Mouse (Mus musculus) liver, embryonic 11.5 days (tissue): ENCODE measurements around the gene Ftsj3. TPM values are rescaled to one million over a fixed set of nuclear protein-coding genes. Genes with fewer than 3 reads are reported as not detected.
"Not testable (repeated sequence)": the region's sequence is repeated elsewhere in the genome, so short reads cannot be mapped to it uniquely, and the experiment has no call there.

Experiments
- ATAC-seq: fragments of 200-750 bp; cut with Nextera tagmentation; replicated peaks from 2 replicates; pipeline ENCODE4 v1.8.0; 2017; ENCODE audit warnings: moderate number of reproducible peaks, mild to moderate bottlenecking, moderate TSS enrichment, moderate library complexity; ENCODE audit not compliant: low FRiP score
- DNase-seq: peaks from one replicate; pipeline ENCODE4 v3.0.0-alpha.2; 2017; ENCODE audit warnings: low spot score
- H3K27ac ChIP-seq: fragments of 300-500 bp; sonication (generic); 2 replicates; pipeline ENCODE4 v1.5.1; 2014; ENCODE audit warnings: mild to moderate bottlenecking, low read depth, low read length, control low read depth
- H3K27me3 ChIP-seq: fragments of 300-500 bp; sonication (generic); replicated peaks from 2 replicates; pipeline ENCODE4 v1.6.1; 2014; ENCODE audit warnings: low read length, mixed read lengths; ENCODE audit not compliant: control insufficient read depth, insufficient read depth
- H3K36me3 ChIP-seq: fragments of 300-500 bp; sonication (generic); 2 replicates; pipeline ENCODE4 v1.6.1; 2014; ENCODE audit warnings: mild to moderate bottlenecking, low read length, moderate library complexity, mixed read lengths; ENCODE audit not compliant: control insufficient read depth, insufficient read depth
- H3K4me1 ChIP-seq: fragments of 300-500 bp; sonication (generic); replicated peaks from 2 replicates; pipeline ENCODE4 v1.6.1; 2014; ENCODE audit warnings: low read length, mixed read lengths; ENCODE audit not compliant: control insufficient read depth, insufficient read depth
- H3K4me2 ChIP-seq: fragments of 300-500 bp; sonication (generic); 2 replicates; pipeline ENCODE4 v1.6.1; 2014; ENCODE audit warnings: mild to moderate bottlenecking, control low read depth, moderate library complexity
- H3K4me3 ChIP-seq: fragments of 300-500 bp; sonication (generic); 2 replicates; pipeline ENCODE4 v1.5.1; 2014; ENCODE audit warnings: low read depth, low read length, control low read depth
- H3K9ac ChIP-seq: fragments of 300-500 bp; sonication (generic); 2 replicates; pipeline ENCODE4 v1.6.1; 2014; ENCODE audit warnings: low read depth, low read length, control low read depth
- H3K9me3 ChIP-seq: fragments of 300-500 bp; sonication (generic); 2 replicates; pipeline ENCODE4 v1.6.1; 2016; ENCODE audit warnings: low read length, inconsistent platforms, mixed read lengths; ENCODE audit not compliant: control insufficient read depth
- WGBS: fragments of 180-500 bp; shearing (Covaris S2); extraction: QIAGEN DNeasy Blood & Tissue Kit; methylation state at CpG from one replicate; pipeline ENCODE4 v1.1.7; 2014; 5-methylcytosine and 5-hydroxymethylcytosine counted together
- polyA plus RNA-seq: library from polyadenylated mRNA; unstranded; fragments of >200 nt; fragmentation: Nextera tagmentation; extraction: Ambion mirVana; gene quantifications from 2 replicates; pipeline ENCODE4 v1.2.1, GENCODE M21; 2014

Gene Ftsj3
- polyA plus RNA-seq, 1 experiment from 2014 or later, result 110 TPM

- H3K4me3 ChIP-seq, H3K27ac ChIP-seq, H3K9ac ChIP-seq, H3K4me1 ChIP-seq, H3K4me2 ChIP-seq, H3K9me3 ChIP-seq, ATAC-seq, H3K27me3 ChIP-seq, DNase-seq: not testable (repeated sequence)
- WGBS, result 77% methylated on average over 8 of the region's 8 CpGs
- peaks cover 42% of the 10 kb centered on the region for H3K36me3 ChIP-seq
Measured at GRCm38 (mm10) chr11:106233978-106234377, 21.9 kb downstream of the Ftsj3 start.

GRCm38 (mm10) chr11:106220603-106221002 is 35.3 kb downstream of the Ftsj3 start:
- Histone ChIP-seq H3K27me3 (no peaks in the 10 kb centered on the region), H3K9ac (no peak overlapping the region), H3K36me3 (peaks cover 4% of the 10 kb centered on the region; the same call in 1 of the 2 replicates), H3K27ac (no peak overlapping the region), H3K9me3 (no peaks in the 10 kb centered on the region), H3K4me2 (no peak overlapping the region), H3K4me3 (no peak overlapping the region), H3K4me1 (peaks cover 7% of the 10 kb centered on the region)
- DNase-seq, result no peak
- ATAC-seq, result no peak
- 94% methylated on average over 3 of the region's 3 CpGs for WGBS

- DNase-seq, result peak; percentile 87
- under 1% methylated on average over 70 of the region's 70 CpGs for WGBS
- ATAC-seq, result peak; percentile 89
- Histone ChIP-seq H3K9ac (peak within 1 kb of the TSS; percentile 78), H3K4me1 (peaks cover 16% of the 10 kb centered on the region), H3K4me2 (peak within 1 kb of the TSS; percentile 92), H3K4me3 (peak within 1 kb of the TSS; percentile 76), H3K27me3 (no peaks in the 10 kb centered on the region), H3K36me3 (peaks cover 9% of the 10 kb centered on the region; the same call in 1 of the 2 replicates), H3K9me3 (no peaks in the 10 kb centered on the region), H3K27ac (peak within 1 kb of the TSS; percentile 97)
Measured at GRCm38 (mm10) chr11:106216730-106217490, 39.0 kb downstream of the Ftsj3 start, which contains the start of gene Ddx42. Gene Ddx42, plus strand, starts transcription at chr11:106216926.

- peak; percentile 94 for ATAC-seq
- H3K9ac ChIP-seq, result peak within 1 kb of the TSS; percentile 78
- no peak for DNase-seq
- WGBS, result under 1% methylated on average over 46 of the region's 46 CpGs
- peak within 1 kb of the TSS; percentile 76 for H3K4me3 ChIP-seq
- H3K27ac ChIP-seq, result peak within 1 kb of the TSS; percentile 97
- H3K4me1 ChIP-seq, result peaks cover 16% of the 10 kb centered on the region
- peak within 1 kb of the TSS; percentile 92 for H3K4me2 ChIP-seq
- peaks cover 10% of the 10 kb centered on the region for H3K36me3 ChIP-seq
- no peaks in the 10 kb centered on the region for H3K27me3 ChIP-seq
- H3K9me3 ChIP-seq, result no peaks in the 10 kb centered on the region
Measured at GRCm38 (mm10) chr11:106215927-106216729, 39.8 kb downstream of the Ftsj3 start, which contains the start of gene Ccdc47. Gene Ccdc47, minus strand, starts transcription at chr11:106216344.

GRCm38 (mm10) chr11:106215450-106215859 is 40.4 kb downstream of the Ftsj3 start:
- ATAC-seq (no peak), DNase-seq (no peak)
- Histone ChIP-seq H3K9me3 (no peaks in the 10 kb centered on the region), H3K4me2 (peak overlapping the region; percentile 92), H3K36me3 (peaks cover 12% of the 10 kb centered on the region), H3K4me1 (peaks cover 16% of the 10 kb centered on the region), H3K4me3 (peak overlapping the region; percentile 76), H3K9ac (peak overlapping the region; percentile 78), H3K27me3 (no peaks in the 10 kb centered on the region), H3K27ac (peak overlapping the region; percentile 97; the same call in 1 of the 2 replicates)
- WGBS, result 19% methylated on average over 7 of the region's 7 CpGs

- no peak for ATAC-seq
Measured at GRCm38 (mm10) chr11:106214856-106215255, 41.0 kb downstream of the Ftsj3 start.

GRCm38 (mm10) chr11:106212771-106213170 is 43.1 kb downstream of the Ftsj3 start:
- Histone ChIP-seq H3K4me3 (no peak overlapping the region), H3K27ac (no peak overlapping the region), H3K36me3 (peaks cover 31% of the 10 kb centered on the region), H3K4me2 (no peak overlapping the region), H3K9me3 (no peaks in the 10 kb centered on the region), H3K9ac (no peak overlapping the region), H3K27me3 (no peaks in the 10 kb centered on the region), H3K4me1 (peaks cover 10% of the 10 kb centered on the region)
- ATAC-seq (no peak), DNase-seq (no peak)
- WGBS, result 93% methylated on average over 8 of the region's 8 CpGs

More at GRCm38 (mm10) chr11:106214856-106215255, 41.0 kb downstream of the Ftsj3 start:
- Histone ChIP-seq H3K9me3 (no peaks in the 10 kb centered on the region), H3K4me3 (peak overlapping the region; percentile 76), H3K27me3 (no peaks in the 10 kb centered on the region), H3K4me1 (peaks cover 16% of the 10 kb centered on the region), H3K4me2 (peak overlapping the region; percentile 92), H3K36me3 (peaks cover 16% of the 10 kb centered on the region), H3K9ac (peak overlapping the region; percentile 78), H3K27ac (no peak overlapping the region)
- 89% methylated on average over 5 of the region's 5 CpGs for WGBS
- DNase-seq, result no peak

- WGBS, result 59% methylated on average over 5 of the region's 5 CpGs
- DNase-seq, result no peak
- no peak within 1 kb of the TSS for H3K4me3 ChIP-seq
- peak within 1 kb of the TSS; percentile 1; the same call in 1 of the 2 replicates for H3K4me2 ChIP-seq
- no peak within 1 kb of the TSS for H3K9ac ChIP-seq
- H3K27ac ChIP-seq, result no peak within 1 kb of the TSS
- peaks cover 20% of the 10 kb centered on the region for H3K4me1 ChIP-seq
- H3K36me3 ChIP-seq, result peaks cover 40% of the 10 kb centered on the region
- H3K9me3 ChIP-seq, result no peaks in the 10 kb centered on the region
- ATAC-seq, result no peak
- no peaks in the 10 kb centered on the region for H3K27me3 ChIP-seq
Measured at GRCm38 (mm10) chr11:106202123-106202465, 53.8 kb downstream of the Ftsj3 start, which contains the start of gene Strada. Gene Strada, minus strand, starts transcription at chr11:106202168.
